Comparison of ENCODE assay signal across 16 mouse cellular contexts in the genomic region with DNA sequence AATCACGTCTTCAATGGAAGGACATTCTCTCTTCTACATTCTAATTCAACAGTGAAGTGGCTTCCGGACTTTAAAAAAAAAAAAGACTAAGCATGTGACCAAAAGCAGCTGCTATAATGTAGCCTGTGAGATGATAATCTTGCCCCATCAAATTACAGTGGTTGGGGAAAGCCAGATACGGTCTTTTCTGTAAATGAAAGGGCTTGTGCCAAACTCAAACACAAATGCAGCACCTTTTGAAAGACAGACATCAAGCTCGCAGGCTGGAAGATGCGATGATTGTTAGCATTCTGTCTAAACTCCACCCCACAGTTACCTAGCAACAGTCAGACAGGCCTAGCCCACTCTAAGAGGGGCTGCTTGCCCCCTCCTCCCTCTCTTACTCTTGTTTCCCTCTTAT. TPM values are rescaled to one million over a fixed set of nuclear protein-coding genes. Genes with fewer than 3 reads are reported as not detected.
A peak's percentile ranks its signal among the peaks of the same experiment; 100 is the strongest.
DNase-seq lines count a peak whose midpoint lies in the region; ATAC-seq and TF ChIP-seq lines count a peak whose summit lies in the region.
"Had no signal": no experiment of that assay in that cellular context is flagged by ENCODE, and none has a peak within 500 bp of the region (broad histone marks: within the 10 kb centered on the region; RNA-seq: fewer than 3 reads in every experiment).

No protein-coding gene starts in this region.

- H3K4me1 ChIP-seq in heart, embryonic 10.5 days = peaks cover 13% of the 10 kb centered on the region
- H3K4me1 ChIP-seq in midbrain, embryonic 11.5 days (ENCODE audit: control insufficient read depth, insufficient read depth, low read length) = peaks cover 21% of the 10 kb centered on the region
- H3K4me1 ChIP-seq in midbrain, embryonic 15.5 days = peaks cover 34% of the 10 kb centered on the region
- H3K4me1 ChIP-seq in ES-Bruce4 (ENCODE audit: control insufficient read depth, insufficient read depth, low read length) = no peaks in the 10 kb centered on the region
- peaks cover 17% of the 10 kb centered on the region for H3K4me1 ChIP-seq in limb, embryonic 10.5 days
- H3K4me1 ChIP-seq in kidney, embryonic 14.5 days (ENCODE audit: control insufficient read depth, insufficient read depth, low read length) = peaks cover 30% of the 10 kb centered on the region

- no peaks in the 10 kb centered on the region for H3K9me3 ChIP-seq in heart, embryonic 10.5 days
- H3K9me3 ChIP-seq in midbrain, embryonic 11.5 days (ENCODE audit: control insufficient read depth, low read length) = no peaks in the 10 kb centered on the region
- H3K9me3 ChIP-seq in midbrain, embryonic 15.5 days = no peaks in the 10 kb centered on the region
- H3K9me3 ChIP-seq in ES-Bruce4 (replicated peaks; ENCODE audit: control insufficient read depth, insufficient read depth, low read length, poor library complexity, severe bottlenecking) = no peaks in the 10 kb centered on the region
- no peaks in the 10 kb centered on the region for H3K9me3 ChIP-seq in limb, embryonic 10.5 days (replicated peaks)
- H3K9me3 ChIP-seq in kidney, embryonic 14.5 days (ENCODE audit: control insufficient read depth, low read length) = no peaks in the 10 kb centered on the region
- H3K9me3 ChIP-seq: liver, embryonic 12.5 days had no signal

- DNase-seq in heart, embryonic 10.5 days (ENCODE audit: low spot score) = peak; percentile 30
- DNase-seq in heart, adult 18-20 months = no peak
- peak; percentile 83 for DNase-seq in midbrain, embryonic 11.5 days (ENCODE audit: low spot score, missing footprints)
- peak; percentile 15 for DNase-seq in limb, embryonic 10.5 days (ENCODE audit: low spot score)
- DNase-seq in Muller cell, postnatal 12 days (ENCODE audit: inconsistent ontology term) = no peak
- DNase-seq: adrenal gland, adult 8-10 months; B cell, adult 2 months; heart, postnatal 4 days; kidney, adult 18-20 months; right cerebral cortex, adult 18-20 months had no signal

- 64% methylated on average over 5 of the region's 5 CpGs for WGBS in heart, embryonic 10.5 days
- 38% methylated on average over 5 of the region's 5 CpGs for WGBS in midbrain, embryonic 11.5 days
- 14% methylated on average over 5 of the region's 5 CpGs for WGBS in midbrain, embryonic 15.5 days
- WGBS in limb, embryonic 10.5 days = 70% methylated on average over 5 of the region's 5 CpGs
- WGBS in kidney, embryonic 14.5 days = 42% methylated on average over 5 of the region's 5 CpGs

- H3K4me2 ChIP-seq in midbrain, embryonic 11.5 days = no peak overlapping the region
- H3K4me2 ChIP-seq in midbrain, embryonic 15.5 days = no peak overlapping the region
- no peak overlapping the region for H3K4me2 ChIP-seq in kidney, embryonic 14.5 days (replicated peaks; ENCODE audit: low read depth, low read length)
- H3K4me2 ChIP-seq: heart, embryonic 11.5 days; liver, embryonic 12.5 days had no signal

- no peak for TF ChIP-seq EP300 in ES-Bruce4 (IDR thresholded peaks at IDR 0.05; ENCODE audit: insufficient read depth, low read depth, low read length)

- ATAC-seq in midbrain, embryonic 11.5 days (ENCODE audit: low FRiP score) = no peak
- ATAC-seq in midbrain, embryonic 15.5 days (replicated peaks) = no peak
- no peak for ATAC-seq in kidney, embryonic 14.5 days (ENCODE audit: low FRiP score, low TSS enrichment)
- ATAC-seq: liver, embryonic 12.5 days; lung, postnatal 0 days had no signal

- H3K27me3 ChIP-seq in heart, embryonic 10.5 days (ENCODE audit: insufficient read depth, poor library complexity, severe bottlenecking) = no peaks in the 10 kb centered on the region
- H3K27me3 ChIP-seq in midbrain, embryonic 11.5 days (ENCODE audit: control insufficient read depth, insufficient read depth, low read length) = no peaks in the 10 kb centered on the region
- no peaks in the 10 kb centered on the region for H3K27me3 ChIP-seq in midbrain, embryonic 15.5 days (replicated peaks)
- no peaks in the 10 kb centered on the region for H3K27me3 ChIP-seq in ES-Bruce4 (ENCODE audit: control insufficient read depth, insufficient read depth, low read length, poor library complexity, severe bottlenecking)
- H3K27me3 ChIP-seq in limb, embryonic 10.5 days (ENCODE audit: low read depth, poor library complexity, severe bottlenecking) = no peaks in the 10 kb centered on the region
- H3K27me3 ChIP-seq in kidney, embryonic 14.5 days (ENCODE audit: control insufficient read depth, insufficient read depth, low read length) = no peaks in the 10 kb centered on the region

- no peak for TF ChIP-seq CTCF in ES-Bruce4 (IDR thresholded peaks at IDR 0.05; ENCODE audit: low read depth, low read length)

- no peak for TF ChIP-seq POLR2A in ES-Bruce4 (IDR thresholded peaks at IDR 0.05; ENCODE audit: insufficient read depth, low read length)

- H3K4me3 ChIP-seq in heart, embryonic 10.5 days = no peak overlapping the region
- no peak overlapping the region for H3K4me3 ChIP-seq in midbrain, embryonic 11.5 days (ENCODE audit: low read depth, low read length)
- H3K4me3 ChIP-seq in midbrain, embryonic 15.5 days = no peak overlapping the region
- no peak overlapping the region for H3K4me3 ChIP-seq in ES-Bruce4 (ENCODE audit: low read depth, low read length)
- no peak overlapping the region for H3K4me3 ChIP-seq in limb, embryonic 10.5 days
- no peak overlapping the region for H3K4me3 ChIP-seq in kidney, embryonic 14.5 days (ENCODE audit: low read length)
- H3K4me3 ChIP-seq: liver, embryonic 12.5 days had no signal

- H3K9ac ChIP-seq in midbrain, embryonic 11.5 days (ENCODE audit: low read length) = no peak overlapping the region
- H3K9ac ChIP-seq in midbrain, embryonic 15.5 days = no peak overlapping the region
- no peak overlapping the region for H3K9ac ChIP-seq in ES-Bruce4 (ENCODE audit: low read depth, poor library complexity, severe bottlenecking)
- H3K9ac ChIP-seq in kidney, embryonic 14.5 days (ENCODE audit: low read depth, low read length) = no peak overlapping the region
- H3K9ac ChIP-seq: liver, embryonic 12.5 days had no signal

- peaks cover 25% of the 10 kb centered on the region for H3K36me3 ChIP-seq in heart, embryonic 10.5 days
- H3K36me3 ChIP-seq in midbrain, embryonic 11.5 days (ENCODE audit: control insufficient read depth, insufficient read depth, low read length) = peaks cover 3% of the 10 kb centered on the region
- peaks cover 16% of the 10 kb centered on the region; the same call in 1 of the 2 replicates for H3K36me3 ChIP-seq in midbrain, embryonic 15.5 days (replicated peaks)
- peaks cover 23% of the 10 kb centered on the region for H3K36me3 ChIP-seq in ES-Bruce4 (ENCODE audit: control insufficient read depth, insufficient read depth, low read length, poor library complexity, severe bottlenecking)
- H3K36me3 ChIP-seq in limb, embryonic 10.5 days = peaks cover 34% of the 10 kb centered on the region
- peaks cover 26% of the 10 kb centered on the region for H3K36me3 ChIP-seq in kidney, embryonic 14.5 days (ENCODE audit: control insufficient read depth, insufficient read depth, low read length)

- no peak overlapping the region for H3K27ac ChIP-seq in heart, embryonic 10.5 days
- no peak overlapping the region for H3K27ac ChIP-seq in midbrain, embryonic 11.5 days (ENCODE audit: low read depth, low read length)
- no peak overlapping the region for H3K27ac ChIP-seq in midbrain, embryonic 15.5 days
- H3K27ac ChIP-seq in ES-Bruce4 (ENCODE audit: insufficient read depth, low read length) = peak overlapping the region; percentile 80
- H3K27ac ChIP-seq in limb, embryonic 10.5 days = no peak overlapping the region
- H3K27ac ChIP-seq in kidney, embryonic 14.5 days (ENCODE audit: low read depth, low read length) = no peak overlapping the region
- H3K27ac ChIP-seq: liver, embryonic 12.5 days had no signal

RNA-seq across cellular contexts. Expression of a gene that starts 17.3 kb away (rescaled TPM):
- polyA plus RNA-seq in heart, embryonic 10.5 days (2016; fragmentation: Nextera tagmentation; extraction: Ambion mirVana) = 195 and 207 TPM in 2 replicates
- 1 to 10 TPM; 9.1 to 9.4 TPM for total RNA-seq in heart, adult 18-20 months (2021)
- 353 and 358 TPM in 2 replicates for polyA plus RNA-seq in midbrain, embryonic 11.5 days (2014; fragmentation: Nextera tagmentation; extraction: Ambion mirVana)
- 251 and 253 TPM in 2 replicates for polyA plus RNA-seq in midbrain, embryonic 15.5 days (2015; fragmentation: Nextera tagmentation; extraction: Ambion mirVana)
- 329 and 359 TPM in 2 replicates for polyA plus RNA-seq in ES-Bruce4 (2011; ENCODE audit: insufficient read depth, insufficient read length, low read depth, missing spikeins)
- polyA plus RNA-seq in limb, embryonic 10.5 days (2016; fragmentation: Nextera tagmentation; extraction: Ambion mirVana) = 324 and 335 TPM in 2 replicates
- 103 and 205 TPM in 2 replicates for polyA plus RNA-seq in kidney, embryonic 14.5 days (2014; fragmentation: Nextera tagmentation; extraction: Ambion mirVana)

RNA-seq across cellular contexts. Expression of a gene that starts 22.1 kb away (rescaled TPM):
- 0.06 and 0.16 TPM in 2 replicates for polyA plus RNA-seq in heart, embryonic 10.5 days (2016; fragmentation: Nextera tagmentation; extraction: Ambion mirVana)
- 1 to 10 TPM; 4.3 to 7.8 TPM for total RNA-seq in heart, adult 18-20 months (2021)
- 0.06 TPM in 1 of 2 replicates, not detected in the other for polyA plus RNA-seq in midbrain, embryonic 11.5 days (2014; fragmentation: Nextera tagmentation; extraction: Ambion mirVana)
- 0.08 and 0.13 TPM in 2 replicates for polyA plus RNA-seq in midbrain, embryonic 15.5 days (2015; fragmentation: Nextera tagmentation; extraction: Ambion mirVana)
- 0.19 TPM in 1 of 2 replicates, not detected in the other for polyA plus RNA-seq in ES-Bruce4 (2011; ENCODE audit: insufficient read depth, insufficient read length, low read depth, missing spikeins)
- 0.08 and 0.11 TPM in 2 replicates for polyA plus RNA-seq in limb, embryonic 10.5 days (2016; fragmentation: Nextera tagmentation; extraction: Ambion mirVana)
- 0.11 TPM in 1 of 2 replicates, not detected in the other for polyA plus RNA-seq in kidney, embryonic 14.5 days (2014; fragmentation: Nextera tagmentation; extraction: Ambion mirVana)

Comparison
In these comparisons a context has a peak if more than half of its experiments do, and no peak if none do; other contexts are left out.
1. DNase-seq: peak in heart, embryonic 10.5 days (single experiment), midbrain, embryonic 11.5 days (single experiment) and limb, embryonic 10.5 days (single experiment); none in heart, adult 18-20 months (0 of 2) and Muller cell, postnatal 12 days (single experiment).